Mouse (Mus musculus) adrenal gland, postnatal 4 days (tissue): ENCODE results near the gene Nek1. TPM values are rescaled to one million over a fixed set of nuclear protein-coding genes. Genes with fewer than 3 reads are reported as not detected.
A peak's percentile ranks its signal among the peaks of the same experiment; 100 is the strongest.
"Not testable (repeated sequence)": the region's sequence is repeated elsewhere in the genome, so short reads cannot be mapped to it uniquely, and the experiment has no call there.

Source experiments
- DNase-seq, 2 experiments: peaks; one replicate each; pipeline ENCODE4 v3.0.0; 2021 to 2022; ENCODE audit warnings: low spot score in 2 of 2, mixed read lengths in 2 of 2
- total RNA-seq, 2 experiments: library from RNA; stranded (reverse); gene quantifications; 2 replicates each; pipeline ENCODE4 v1.2.3; 2021

The Nek1 gene
- total RNA-seq, 2 experiments from 2014 or later, result 23.8 to 25.9 TPM

DNA sequence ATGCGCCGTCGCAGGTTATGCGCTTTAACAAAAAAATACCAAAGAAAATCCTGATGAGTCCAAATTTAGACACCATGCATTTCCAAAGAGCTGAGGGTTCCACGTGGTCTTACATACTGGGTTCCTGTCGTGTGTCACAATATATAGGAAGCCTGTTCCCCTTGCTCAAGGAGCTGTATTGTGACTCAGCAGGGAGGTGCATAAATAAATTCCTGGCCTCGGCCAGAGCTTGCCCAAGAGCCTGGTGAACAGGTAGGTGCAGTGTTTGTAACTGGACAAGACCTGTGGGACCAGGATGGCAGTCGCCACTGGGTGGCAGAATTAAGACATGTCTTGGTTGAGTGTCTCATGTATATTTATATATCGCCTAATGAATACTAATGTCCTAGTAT lies 9.3 kb upstream of the Nek1 start:
- DNase-seq, result peak; percentile 4 to 33

DNA sequence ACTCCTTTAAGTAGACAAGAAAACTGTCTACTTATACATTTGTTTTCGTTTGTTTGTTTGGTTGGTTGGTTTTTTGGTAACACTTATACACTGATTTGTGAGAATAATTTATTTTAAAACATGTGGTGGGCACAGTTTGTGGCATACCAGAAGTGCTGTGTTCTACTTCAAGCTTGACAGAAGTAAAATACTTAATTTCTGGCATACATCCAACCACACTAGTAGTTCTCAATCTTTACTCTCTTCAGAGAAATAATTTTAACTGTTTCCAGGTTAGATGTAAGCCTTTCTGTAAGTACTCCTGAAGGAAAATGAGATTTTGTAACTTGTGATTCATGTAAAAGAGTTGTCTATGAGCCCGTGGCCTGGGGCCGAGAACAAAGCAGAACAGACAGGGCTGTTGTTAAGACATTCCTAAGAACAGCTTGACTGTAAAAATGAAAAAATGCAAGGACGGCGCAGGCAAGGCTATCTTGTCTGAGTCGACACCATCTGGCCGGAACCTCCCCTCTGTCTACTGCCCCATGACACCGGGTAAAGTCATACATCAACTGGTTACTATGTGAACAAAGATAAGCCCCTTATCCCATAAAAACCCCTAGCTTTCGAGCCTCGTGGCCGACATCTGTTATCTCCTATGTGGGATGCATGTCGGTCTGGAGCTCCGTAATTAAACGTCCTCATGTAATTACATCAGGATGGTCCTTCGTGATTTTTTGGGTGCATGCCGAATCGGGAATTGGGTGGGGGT lies 8.6 kb upstream of the Nek1 start:
- not testable (repeated sequence) for DNase-seq

DNA sequence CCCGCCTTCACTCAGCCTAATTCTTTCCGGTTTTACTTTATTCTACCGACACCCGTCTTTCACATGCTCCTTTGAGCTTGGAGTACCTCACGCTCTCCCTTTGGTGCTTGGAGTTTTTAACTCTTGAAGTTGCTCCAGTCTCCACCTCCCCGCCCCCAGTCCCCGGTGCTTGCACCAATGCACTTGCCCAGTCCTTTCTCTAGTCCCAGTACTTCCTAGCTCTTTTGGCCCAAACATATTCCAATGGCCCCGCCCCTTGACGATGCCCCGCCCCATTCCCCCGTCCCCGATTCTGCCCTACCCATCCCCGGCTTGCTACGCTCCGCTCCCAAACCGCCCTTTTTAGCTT lies 460 bp upstream of the Nek1 start:
- peak in 1 of 2 experiments; percentile 71 for DNase-seq

DNA sequence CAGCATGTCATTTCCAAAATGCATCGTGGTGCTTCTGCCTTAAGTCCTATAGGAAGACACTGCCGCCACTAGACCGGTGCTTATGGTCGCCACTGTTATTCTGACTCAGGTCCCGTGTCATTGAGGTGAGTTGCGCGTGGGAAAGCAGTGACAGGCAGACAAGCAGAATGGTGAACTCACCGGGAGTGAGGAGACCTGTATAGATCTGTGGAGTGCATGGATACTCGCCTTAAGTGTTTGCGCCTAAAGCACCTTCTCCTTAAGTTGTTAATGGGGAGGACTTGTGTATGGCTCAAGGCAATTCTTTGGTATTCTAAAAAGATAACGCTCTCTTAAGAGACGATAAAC lies 618 bp downstream of the Nek1 start:
- no peak for DNase-seq

DNA sequence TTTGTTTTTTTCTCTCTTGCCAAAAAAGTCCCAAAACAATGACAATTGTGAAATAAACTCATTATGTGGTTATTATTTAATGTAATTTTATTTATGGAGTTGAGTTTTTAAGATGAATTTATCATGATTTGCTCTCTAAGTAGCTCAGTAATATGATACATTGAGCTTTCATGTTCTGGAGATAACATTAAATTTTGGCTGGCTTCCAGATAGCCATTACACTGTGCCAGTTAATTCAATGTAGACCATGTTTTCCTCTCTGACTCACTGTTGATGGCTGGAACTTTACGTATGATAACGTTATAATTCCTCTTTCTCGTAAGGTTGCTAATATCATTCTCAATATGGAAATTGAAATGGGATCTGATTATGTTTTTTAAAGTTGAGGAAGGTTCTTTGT lies 3.5 kb downstream of the Nek1 start:
- DNase-seq, result no peak

DNA sequence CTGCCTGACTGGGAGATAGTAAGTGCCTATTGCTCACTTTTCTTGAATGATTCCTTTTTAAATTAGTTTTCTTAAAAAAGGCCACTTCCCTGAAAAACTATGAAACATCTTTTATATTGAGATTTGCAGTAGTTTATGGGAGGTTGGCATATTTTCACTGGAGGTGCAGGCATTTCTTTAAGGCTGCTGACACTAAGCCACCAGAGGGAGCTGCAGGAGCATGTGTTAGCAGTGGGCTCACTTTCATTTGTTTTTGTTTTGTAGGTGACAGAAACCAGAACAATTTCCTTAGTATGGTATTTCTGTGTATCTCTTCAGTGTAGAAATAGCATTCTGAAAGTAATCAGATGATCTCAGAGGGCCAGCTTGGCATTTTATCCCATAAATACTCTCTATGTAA lies 49.0 kb downstream of the Nek1 start:
- DNase-seq, result peak in 1 of 2 experiments; percentile 19

DNA sequence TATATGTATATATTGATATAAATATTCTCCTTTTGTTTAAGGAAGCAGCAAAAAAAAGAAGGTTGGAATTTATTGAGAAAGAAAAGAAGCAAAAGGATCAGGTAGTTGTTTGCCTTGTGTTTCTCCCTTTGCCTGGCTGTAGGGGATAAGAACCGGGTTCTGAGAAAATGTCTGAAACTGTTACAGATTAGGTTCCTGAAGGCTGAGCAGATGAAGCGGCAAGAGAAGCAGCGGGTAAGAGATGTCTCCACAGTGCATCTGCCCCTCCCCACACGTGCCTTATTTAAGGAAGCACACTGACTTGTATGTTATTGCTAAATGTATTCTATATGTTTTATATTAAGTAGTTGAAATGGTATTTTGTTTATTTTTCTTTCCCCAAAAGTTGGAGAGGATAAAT lies 50.9 kb downstream of the Nek1 start:
- DNase-seq, result no peak

DNA sequence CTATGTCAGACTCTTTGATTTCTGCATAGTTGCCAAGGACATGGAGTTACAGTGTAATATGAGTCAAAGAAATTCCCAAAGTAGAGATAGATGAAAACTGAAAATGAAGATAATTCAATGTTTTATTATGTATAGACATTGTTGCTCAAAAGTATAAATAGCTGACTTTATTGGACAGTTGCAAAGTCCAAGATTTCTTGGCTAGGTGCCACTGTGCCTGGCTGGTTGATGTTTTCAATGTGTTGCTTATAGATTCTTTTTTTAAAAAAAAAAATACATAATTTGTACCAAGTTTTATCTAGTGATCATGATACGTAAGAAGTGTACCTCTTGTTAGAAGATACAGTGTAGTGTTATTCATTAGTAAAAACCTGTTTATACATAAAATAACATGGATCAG lies 53.8 kb downstream of the Nek1 start:
- no peak for DNase-seq

DNA sequence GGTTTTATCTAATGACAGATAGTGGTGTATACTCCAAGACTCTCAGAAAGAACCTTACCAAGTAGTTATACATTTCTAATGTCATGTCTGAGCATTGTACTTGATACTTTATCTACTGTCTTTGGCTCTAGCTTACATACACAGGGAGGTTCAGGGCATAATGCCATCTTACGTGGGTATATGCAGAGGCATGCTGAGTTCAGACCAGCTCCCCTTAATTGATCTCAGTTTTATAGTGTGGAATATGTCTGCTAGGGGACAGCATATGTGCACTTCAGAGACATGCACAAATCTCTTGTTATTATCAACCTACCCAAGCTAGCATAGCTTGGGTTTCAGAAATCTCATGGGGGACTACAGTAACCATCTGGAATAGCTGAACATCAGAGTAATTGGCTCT lies 60.0 kb downstream of the Nek1 start:
- no peak for DNase-seq

DNA sequence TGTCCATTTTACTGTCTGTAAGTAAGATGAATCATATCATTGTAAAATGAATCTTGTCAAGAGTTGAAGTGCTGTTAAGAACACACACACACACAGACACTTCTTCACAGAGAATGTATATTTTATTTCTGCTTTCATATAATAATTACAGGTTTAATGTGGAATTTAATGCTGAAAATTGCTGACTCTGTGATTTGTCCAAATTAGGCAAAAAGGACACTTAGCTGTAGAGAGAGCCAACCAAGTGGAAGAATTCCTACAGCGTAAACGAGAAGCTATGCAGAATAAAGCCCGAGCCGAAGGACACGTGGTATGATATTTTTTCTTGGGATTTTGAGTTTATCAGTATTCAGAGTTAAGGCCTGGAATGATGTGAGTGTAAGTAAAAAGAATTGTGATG lies 61.3 kb downstream of the Nek1 start:
- DNase-seq, result no peak

DNA sequence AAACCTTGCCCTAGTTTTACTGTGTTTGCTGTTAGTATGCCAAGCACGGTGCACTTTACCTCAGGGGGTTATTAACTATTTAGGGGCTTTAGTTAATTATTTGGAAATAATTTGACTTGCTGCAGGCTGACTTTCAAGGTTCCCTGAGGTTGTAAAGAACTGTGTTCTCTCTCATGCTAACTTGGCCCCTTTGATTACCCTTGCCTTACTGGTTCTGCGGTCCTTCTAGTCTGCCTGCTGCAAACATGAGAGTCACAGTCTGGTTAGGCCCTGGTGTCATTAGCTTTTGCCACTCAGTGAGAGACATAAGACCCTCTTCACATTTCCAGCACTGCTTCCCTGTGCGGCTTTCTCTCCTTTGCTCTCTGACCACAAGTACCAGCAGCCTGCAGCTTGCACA lies 64.0 kb downstream of the Nek1 start:
- no peak for DNase-seq

DNA sequence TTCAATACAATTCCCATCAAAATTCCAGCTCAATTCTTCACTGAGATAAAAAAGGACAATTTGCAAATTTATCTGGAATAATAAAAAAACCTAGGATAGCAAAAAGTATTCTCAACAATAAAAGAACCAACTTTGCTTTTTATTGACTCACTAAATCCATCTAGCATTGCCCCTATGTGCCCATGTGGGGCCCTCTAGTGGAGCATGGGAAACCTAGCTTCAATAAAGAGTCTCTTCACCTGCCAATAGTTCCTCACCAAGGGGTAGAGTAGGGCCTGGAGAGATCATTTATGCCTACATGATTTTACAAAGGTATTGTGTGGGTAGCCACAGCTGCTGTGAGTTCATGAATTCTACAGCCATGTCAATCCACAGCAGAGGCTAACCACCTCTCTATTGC lies 66.1 kb downstream of the Nek1 start:
- DNase-seq, result no peak

DNA sequence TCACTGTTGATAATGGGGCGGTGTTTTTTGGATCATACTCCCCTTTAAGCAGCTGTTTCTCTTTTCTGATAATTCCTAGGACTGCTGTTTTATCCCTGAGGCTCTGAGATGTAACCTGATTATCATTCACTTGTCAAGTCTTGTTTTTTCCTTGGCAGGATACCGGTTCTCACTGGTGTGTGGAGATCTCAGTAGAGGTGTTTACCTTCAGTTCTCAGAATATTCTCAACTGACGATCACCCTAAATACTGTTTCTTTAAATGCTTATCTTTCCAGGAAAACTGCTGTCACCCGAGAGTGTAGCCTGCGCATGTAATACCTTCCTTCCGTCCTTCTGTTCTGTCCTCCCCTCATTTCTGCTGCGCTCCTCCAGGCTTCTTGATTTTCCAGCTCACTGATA lies 67.4 kb downstream of the Nek1 start:
- no peak for DNase-seq

DNA sequence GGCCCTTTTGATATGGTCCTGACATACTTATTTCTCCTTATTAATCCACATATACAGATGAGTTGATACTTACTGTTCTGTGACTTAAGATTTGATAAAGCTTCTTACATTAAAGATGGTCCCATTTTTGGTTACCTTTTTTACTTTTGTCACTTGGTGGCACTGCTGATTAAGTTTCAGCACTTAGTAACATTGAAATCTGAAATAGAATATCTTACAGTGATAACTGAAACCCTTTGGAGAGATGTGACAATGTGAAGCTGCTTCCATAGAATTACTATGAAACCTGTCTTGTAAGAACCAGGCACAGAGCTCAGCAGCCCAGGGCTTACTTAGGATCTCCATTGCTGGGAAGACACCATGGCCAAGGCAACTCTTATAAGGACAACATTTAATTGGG lies 82.1 kb downstream of the Nek1 start:
- DNase-seq, result no peak

DNA sequence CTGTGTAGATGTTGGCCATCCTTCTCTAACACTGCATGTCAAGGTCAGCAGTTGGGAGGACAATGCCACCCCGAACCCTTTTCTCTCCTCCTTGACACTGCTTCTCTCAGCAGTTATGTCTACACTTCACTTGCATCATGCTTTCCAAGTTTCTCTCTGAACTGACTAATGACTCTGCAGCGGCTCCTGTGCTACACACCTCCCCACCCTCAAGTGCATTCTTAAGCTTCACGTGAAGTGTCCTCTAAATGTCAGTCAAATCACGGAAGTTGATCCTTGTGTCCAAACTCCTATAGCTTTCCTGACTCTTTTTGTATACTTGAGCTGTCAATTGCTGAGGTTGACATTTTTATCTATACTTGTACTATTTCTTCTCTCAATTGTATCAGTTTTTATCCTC lies 117.5 kb downstream of the Nek1 start:
- no peak for DNase-seq

DNA sequence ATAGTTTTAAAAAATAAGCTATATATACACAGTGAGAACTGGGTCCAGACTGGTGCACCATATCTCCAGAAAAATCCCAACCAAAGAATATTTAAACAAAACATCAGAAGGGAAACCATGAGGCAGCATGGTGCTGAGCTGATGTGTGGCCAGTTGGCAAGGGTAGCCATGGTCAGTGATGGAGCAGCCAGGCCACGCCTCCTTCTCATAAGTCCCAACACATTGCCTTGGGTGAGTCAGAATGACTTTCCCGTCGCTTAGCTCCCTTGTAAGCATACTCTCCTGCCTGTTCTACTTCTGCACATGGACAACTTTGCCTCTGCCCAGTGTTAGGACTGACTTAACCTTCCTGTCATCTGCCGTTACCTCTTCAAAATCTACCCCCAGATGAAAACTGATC lies 118.9 kb downstream of the Nek1 start:
- no peak for DNase-seq

DNA sequence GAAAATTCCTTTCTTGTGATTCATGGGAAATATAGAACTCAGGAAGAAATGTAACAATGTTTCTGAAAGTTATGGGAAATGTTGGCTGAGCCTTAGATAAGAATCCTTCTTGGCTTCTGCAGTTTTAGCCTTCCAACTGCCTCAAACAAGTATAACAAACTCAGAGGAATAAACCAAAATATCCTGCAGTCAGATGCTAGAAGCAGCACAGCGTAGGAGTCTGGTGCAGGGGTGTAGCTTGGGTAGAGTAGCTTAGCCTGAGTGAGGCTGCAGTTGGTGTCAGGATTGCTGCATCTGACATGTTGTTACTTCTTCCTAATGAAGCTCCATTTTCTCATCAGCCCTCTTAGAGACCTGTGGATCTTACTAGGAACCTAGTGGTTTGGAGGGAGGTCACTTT lies 128.6 kb downstream of the Nek1 start:
- DNase-seq, result no peak

DNA sequence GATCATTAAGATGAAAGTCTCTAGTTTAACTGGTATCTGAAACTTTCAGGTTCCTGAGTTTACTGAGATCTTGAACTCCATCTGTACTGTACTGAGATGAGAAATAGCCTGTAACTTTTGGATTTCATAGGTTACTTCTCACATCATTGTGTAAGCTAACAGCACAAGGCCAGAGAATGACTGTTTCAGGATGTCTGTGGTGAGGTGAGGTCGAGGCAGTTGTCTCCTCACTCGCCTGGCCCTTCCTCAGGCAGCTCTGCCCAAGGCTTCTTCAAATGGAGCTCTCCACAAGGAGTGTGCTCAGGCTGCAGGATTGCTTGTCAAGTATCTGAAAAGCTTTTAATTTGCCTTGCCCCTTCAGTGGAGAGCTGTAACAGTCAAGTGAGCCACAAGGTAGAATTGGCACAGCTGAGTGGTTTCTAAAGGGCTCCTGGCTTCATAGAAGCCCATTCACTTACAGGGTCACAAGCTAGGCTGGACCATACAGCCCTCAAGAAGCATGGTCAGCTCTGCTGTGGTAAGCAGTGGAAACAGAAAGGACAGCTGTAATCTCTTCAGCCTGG lies 134.4 kb downstream of the Nek1 start:
- no peak for DNase-seq

DNA sequence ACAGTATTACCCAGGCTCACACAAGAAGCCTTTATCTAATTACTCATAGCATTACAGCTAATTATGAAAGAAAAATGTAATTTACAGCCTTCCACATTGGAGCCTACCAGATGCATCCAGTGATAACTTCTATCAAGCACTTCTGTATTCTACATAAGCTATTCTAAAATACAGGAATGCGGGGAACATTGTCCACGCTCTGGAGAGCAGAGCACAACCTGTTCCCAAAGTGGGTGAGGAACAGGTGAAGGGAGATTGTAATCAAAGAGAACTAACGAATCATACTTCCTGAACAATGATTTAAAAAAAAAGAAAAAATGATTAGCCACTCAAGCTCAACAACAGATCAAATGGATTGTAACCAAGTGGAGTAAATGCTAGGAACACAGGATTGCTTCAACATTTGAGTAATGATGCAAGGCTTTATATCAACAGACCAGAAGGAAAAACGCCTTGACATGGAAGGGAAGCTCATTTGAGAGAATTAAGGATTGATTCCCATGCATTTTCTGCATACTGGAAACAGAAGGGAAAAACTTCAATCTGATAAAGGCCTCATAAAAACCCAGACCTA lies 139.7 kb downstream of the Nek1 start:
- no peak for DNase-seq

DNA sequence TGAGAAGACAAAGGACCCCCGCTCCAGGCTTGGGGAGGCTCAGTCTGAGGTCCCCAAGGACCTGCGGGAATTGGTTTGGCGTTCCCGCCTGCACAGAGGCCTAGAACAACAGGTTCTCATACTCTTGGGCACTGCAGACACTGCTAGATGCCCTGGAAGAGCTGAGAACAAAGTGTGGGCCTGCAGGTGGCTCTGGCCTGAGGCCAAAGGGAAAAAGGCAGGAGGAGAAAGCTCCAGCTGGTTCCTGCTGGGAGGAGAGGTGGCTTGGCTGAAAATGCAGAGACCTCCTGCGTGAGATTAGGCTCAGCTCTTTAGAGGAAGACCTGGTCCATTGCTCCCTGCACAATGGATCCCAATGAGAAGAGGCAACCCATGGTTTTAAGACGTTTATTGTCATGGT lies 148.9 kb downstream of the Nek1 start:
- DNase-seq, result no peak

DNA sequence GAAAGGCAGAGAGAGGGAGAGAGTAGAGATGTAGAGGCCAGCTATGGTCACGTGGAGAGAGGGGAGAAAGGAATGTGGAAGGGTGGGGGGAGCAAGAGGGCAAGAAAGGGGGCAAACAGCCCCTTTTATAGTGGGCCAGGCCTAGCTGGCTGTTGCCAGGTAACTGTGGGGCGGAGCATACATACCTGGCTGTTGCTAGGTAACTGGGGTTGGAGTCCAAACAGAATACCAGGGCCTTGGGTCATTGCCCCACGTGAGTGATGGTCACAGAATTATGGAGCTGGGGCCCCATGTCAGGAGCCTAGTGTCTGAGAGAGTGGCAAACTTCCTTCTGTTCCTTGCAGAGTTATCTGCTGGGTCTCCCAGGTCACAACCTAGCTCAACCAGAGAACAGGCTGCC lies 149.3 kb downstream of the Nek1 start:
- no peak for DNase-seq

DNA sequence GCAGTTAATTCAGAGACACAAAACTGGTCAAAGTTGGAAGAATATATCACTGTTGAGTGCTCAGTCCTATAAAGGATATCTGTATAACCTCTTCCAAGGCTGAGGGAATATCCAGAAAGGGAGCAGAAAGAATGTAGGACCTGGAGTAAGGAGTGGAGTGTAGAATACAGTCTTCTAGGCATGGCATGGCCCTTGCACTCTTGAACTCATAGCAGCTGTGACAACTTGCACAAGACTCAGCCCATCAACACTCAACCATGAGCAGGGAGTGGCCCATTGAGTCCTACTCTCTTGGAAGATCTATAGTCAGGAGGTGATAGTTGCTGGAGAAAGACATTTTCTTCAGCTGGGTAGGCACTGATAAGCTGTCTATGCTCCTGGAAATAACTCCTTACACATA lies 149.8 kb downstream of the Nek1 start:
- DNase-seq, result no peak

DNA sequence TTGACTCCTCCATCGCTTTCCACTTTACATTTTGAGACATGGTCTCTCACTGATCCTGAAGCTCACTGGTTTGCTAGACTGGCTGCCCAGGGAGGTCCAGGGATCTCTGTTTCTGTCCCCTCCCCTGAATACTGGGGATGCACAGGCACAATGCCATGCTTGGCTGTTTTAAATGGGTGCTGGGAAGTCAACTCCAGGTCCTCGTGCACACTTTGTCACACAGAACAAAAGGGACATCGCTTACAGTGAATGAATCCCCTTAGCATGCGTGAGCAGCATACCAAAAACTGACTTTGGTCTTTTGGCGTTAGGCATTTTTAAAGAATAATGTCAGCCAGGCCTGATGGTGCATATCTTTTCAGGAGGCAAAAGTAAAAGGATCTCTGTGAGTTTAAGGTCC lies 155.7 kb downstream of the Nek1 start:
- no peak for DNase-seq
